In genomic region chr11:32117930-32118329, GRCm38 (mm10) we compare ENCODE assay signal across 20 mouse cellular contexts.
DNase-seq lines count a peak whose midpoint lies in the region; ATAC-seq and TF ChIP-seq lines count a peak whose summit lies in the region.
"Had no signal": no experiment of that assay in that cellular context is flagged by ENCODE, and none has a peak within 500 bp of the region (broad histone marks: within the 10 kb centered on the region; RNA-seq: fewer than 3 reads in every experiment).

No protein-coding gene starts in this region.

- peak; percentile 50 to 84 for DNase-seq in frontal cortex, adult 2 months (ENCODE audit: extremely low spot score in 1 of 2, low spot score in 1 of 2)
- DNase-seq in frontal cortex, postnatal 10 days (ENCODE audit: low spot score in 2 of 2), result no peak
- peak; percentile 60 for DNase-seq in midbrain, embryonic 11.5 days (ENCODE audit: low spot score, missing footprints)
- DNase-seq in midbrain, postnatal 0 days (ENCODE audit: low spot score), result no peak
- DNase-seq in right cerebral cortex, postnatal 25 days, result peak; percentile 48
- no peak for DNase-seq in lung, postnatal 25 days (ENCODE audit: low spot score)
- DNase-seq: adrenal gland, adult 8-10 months; cerebellum, adult 11 months; cerebellum, postnatal 36 days; gastrocnemius, postnatal 25 days; heart, postnatal 14 days; kidney, adult 8-10 months; kidney, postnatal 25 days; lung, embryonic 14.5 days; thymus, postnatal 4 days had no signal

- H3K4me1 ChIP-seq in midbrain, embryonic 11.5 days (ENCODE audit: control insufficient read depth, insufficient read depth, low read length), result peaks cover 24% of the 10 kb centered on the region
- H3K4me1 ChIP-seq in midbrain, embryonic 16.5 days (ENCODE audit: control insufficient read depth, insufficient read depth, low read length), result peaks cover 24% of the 10 kb centered on the region
- peaks cover 16% of the 10 kb centered on the region; the same call in 1 of the 2 replicates for H3K4me1 ChIP-seq in midbrain, postnatal 0 days (ENCODE audit: insufficient read depth, low read length)
- H3K4me1 ChIP-seq in intestine, embryonic 16.5 days (ENCODE audit: control insufficient read depth, insufficient read depth, low read length), result no peaks in the 10 kb centered on the region
- H3K4me1 ChIP-seq: liver, embryonic 12.5 days had no signal

- no peak overlapping the region for H3K9ac ChIP-seq in midbrain, embryonic 11.5 days (ENCODE audit: low read length)
- no peak overlapping the region for H3K9ac ChIP-seq in midbrain, embryonic 16.5 days (ENCODE audit: low read depth, low read length)
- no peak overlapping the region for H3K9ac ChIP-seq in midbrain, postnatal 0 days (replicated peaks; ENCODE audit: low read length, poor library complexity, severe bottlenecking)
- H3K9ac ChIP-seq in intestine, embryonic 16.5 days (ENCODE audit: low read depth, low read length), result no peak overlapping the region
- H3K9ac ChIP-seq: liver, embryonic 12.5 days; lung, embryonic 14.5 days had no signal

- H3K9me3 ChIP-seq in midbrain, embryonic 11.5 days (ENCODE audit: control insufficient read depth, low read length), result no peaks in the 10 kb centered on the region; the same call in 1 of the 2 replicates
- no peaks in the 10 kb centered on the region for H3K9me3 ChIP-seq in midbrain, embryonic 16.5 days (replicated peaks; ENCODE audit: control insufficient read depth, low read length, poor library complexity, severe bottlenecking)
- H3K9me3 ChIP-seq in midbrain, postnatal 0 days (ENCODE audit: low read length), result no peaks in the 10 kb centered on the region
- H3K9me3 ChIP-seq in intestine, embryonic 16.5 days (ENCODE audit: control insufficient read depth, low read length), result peaks cover 3% of the 10 kb centered on the region; the same call in 1 of the 2 replicates
- H3K9me3 ChIP-seq: liver, embryonic 12.5 days had no signal

- no peak overlapping the region for H3K4me2 ChIP-seq in midbrain, embryonic 11.5 days
- H3K4me2 ChIP-seq in midbrain, embryonic 16.5 days (ENCODE audit: low read length), result no peak overlapping the region
- H3K4me2 ChIP-seq in midbrain, postnatal 0 days (ENCODE audit: low read depth, low read length, poor library complexity, severe bottlenecking), result no peak overlapping the region
- no peak overlapping the region for H3K4me2 ChIP-seq in intestine, embryonic 16.5 days (ENCODE audit: low read depth, low read length)
- H3K4me2 ChIP-seq: liver, embryonic 12.5 days; lung, embryonic 14.5 days had no signal

- ATAC-seq in midbrain, embryonic 11.5 days (ENCODE audit: low FRiP score), result no peak
- no peak for ATAC-seq in midbrain, embryonic 16.5 days
- ATAC-seq in midbrain, postnatal 0 days (ENCODE audit: low FRiP score), result no peak
- no peak for ATAC-seq in intestine, embryonic 16.5 days
- ATAC-seq: forebrain, embryonic 14.5 days; liver, embryonic 12.5 days had no signal

- H3K27ac ChIP-seq in midbrain, embryonic 11.5 days (ENCODE audit: low read depth, low read length), result no peak overlapping the region
- H3K27ac ChIP-seq in midbrain, embryonic 16.5 days (ENCODE audit: low read length), result no peak overlapping the region
- 0 out of 2 replicates have a peak overlapping the region, but pooled peaks have one; percentile 65 for H3K27ac ChIP-seq in midbrain, postnatal 0 days (ENCODE audit: low read depth, low read length)
- no peak overlapping the region for H3K27ac ChIP-seq in intestine, embryonic 16.5 days (ENCODE audit: low read length)
- H3K27ac ChIP-seq: heart, embryonic 10.5 days; liver, embryonic 12.5 days had no signal

- no peak overlapping the region for H3K4me3 ChIP-seq in midbrain, embryonic 11.5 days (ENCODE audit: low read depth, low read length)
- H3K4me3 ChIP-seq in midbrain, embryonic 16.5 days (ENCODE audit: low read depth, low read length), result no peak overlapping the region
- H3K4me3 ChIP-seq in midbrain, postnatal 0 days (ENCODE audit: low read depth, low read length), result no peak overlapping the region
- H3K4me3 ChIP-seq in intestine, embryonic 16.5 days (ENCODE audit: low read length), result no peak overlapping the region
- H3K4me3 ChIP-seq: heart, embryonic 10.5 days; liver, embryonic 12.5 days had no signal

- TF ChIP-seq CTCF in midbrain, postnatal 0 days (IDR thresholded peaks at IDR 0.05), result no peak

- no peaks in the 10 kb centered on the region for H3K36me3 ChIP-seq in midbrain, embryonic 11.5 days (ENCODE audit: control insufficient read depth, insufficient read depth, low read length)
- no peaks in the 10 kb centered on the region for H3K36me3 ChIP-seq in midbrain, embryonic 16.5 days (ENCODE audit: control insufficient read depth, insufficient read depth, low read length)
- H3K36me3 ChIP-seq in midbrain, postnatal 0 days (ENCODE audit: insufficient read depth, low read length), result no peaks in the 10 kb centered on the region
- H3K36me3 ChIP-seq in intestine, embryonic 16.5 days (ENCODE audit: control insufficient read depth, insufficient read depth, low read length), result no peaks in the 10 kb centered on the region
- H3K36me3 ChIP-seq: liver, embryonic 12.5 days had no signal

- H3K27me3 ChIP-seq in midbrain, embryonic 11.5 days (ENCODE audit: control insufficient read depth, insufficient read depth, low read length), result no peaks in the 10 kb centered on the region
- H3K27me3 ChIP-seq in midbrain, embryonic 16.5 days (ENCODE audit: control insufficient read depth, insufficient read depth, low read depth, low read length), result no peaks in the 10 kb centered on the region
- no peaks in the 10 kb centered on the region for H3K27me3 ChIP-seq in midbrain, postnatal 0 days (ENCODE audit: insufficient read depth, low read length)
- no peaks in the 10 kb centered on the region for H3K27me3 ChIP-seq in intestine, embryonic 16.5 days (replicated peaks; ENCODE audit: control insufficient read depth, insufficient read depth, low read length)
- H3K27me3 ChIP-seq: liver, embryonic 12.5 days had no signal

- WGBS in midbrain, embryonic 11.5 days, result 64% methylated on average over 2 of the region's 2 CpGs
- 42% methylated on average over 2 of the region's 2 CpGs for WGBS in midbrain, embryonic 16.5 days
- 39% methylated on average over 2 of the region's 2 CpGs for WGBS in midbrain, postnatal 0 days
- WGBS in intestine, embryonic 16.5 days, result 32% methylated on average over 2 of the region's 2 CpGs

Comparison
In these comparisons a context has a peak if more than half of its experiments do, and no peak if none do; other contexts are left out.
1. DNase-seq: peak in frontal cortex, adult 2 months (2 of 2), midbrain, embryonic 11.5 days (single experiment) and right cerebral cortex, postnatal 25 days (single experiment); none in frontal cortex, postnatal 10 days (0 of 2), midbrain, postnatal 0 days (single experiment) and lung, postnatal 25 days (single experiment).